Mouse (Mus musculus) thymus, postnatal 36 days (tissue): ENCODE measurements at regions not wholly inside any gene's neighbourhood (a gene's known extent, or its start where the extent isn't known, plus 50 kb on each side); places are given as distances from the start of the nearest gene placed in this dataset.

Source experiments
- DNase-seq, 2 experiments: peaks; one replicate each; pipeline ENCODE4 v3.0.0; 2022; ENCODE audit warnings: mixed read lengths in 2 of 2

GRCm38 (mm10) chr10:98725110-98725509 is 189.1 kb upstream of the Atp2b1 start:
- no peak for DNase-seq

- DNase-seq: no peak
These were observed 187.1 kb upstream of the Atp2b1 start for GRCm38 (mm10) chr10:98727130-98727529.

- DNase-seq: no peak
These were observed 185.7 kb upstream of the Atp2b1 start for GRCm38 (mm10) chr10:98728396-98729030.

GRCm38 (mm10) chr10:98733950-98734585 is 180.1 kb upstream of the Atp2b1 start:
- DNase-seq: no peak

- no peak for DNase-seq
These were observed 173.6 kb upstream of the Atp2b1 start for GRCm38 (mm10) chr10:98740507-98741147.

GRCm38 (mm10) chr10:98741398-98741797 is 172.8 kb upstream of the Atp2b1 start:
- DNase-seq: no peak

GRCm38 (mm10) chr10:98742822-98743605 is 171.2 kb upstream of the Atp2b1 start:
- no peak for DNase-seq

GRCm38 (mm10) chr10:98744246-98744645 is 170.0 kb upstream of the Atp2b1 start:
- DNase-seq: no peak

- DNase-seq: no peak
These were observed 169.5 kb upstream of the Atp2b1 start for GRCm38 (mm10) chr10:98744662-98745061.

GRCm38 (mm10) chr10:98745409-98745808 is 168.8 kb upstream of the Atp2b1 start:
- DNase-seq: no peak

- no peak for DNase-seq
These were observed 168.3 kb upstream of the Atp2b1 start for GRCm38 (mm10) chr10:98745861-98746260.

- DNase-seq: no peak
These were observed 165.2 kb upstream of the Atp2b1 start for GRCm38 (mm10) chr10:98748856-98749583.

GRCm38 (mm10) chr10:98749584-98749947 is 164.6 kb upstream of the Atp2b1 start:
- DNase-seq: no peak

GRCm38 (mm10) chr10:98751376-98752058 is 162.7 kb upstream of the Atp2b1 start:
- DNase-seq: no peak

- no peak for DNase-seq
These were observed 153.1 kb upstream of the Atp2b1 start for GRCm38 (mm10) chr10:98761080-98761479.

GRCm38 (mm10) chr10:98765786-98766419 is 148.3 kb upstream of the Atp2b1 start:
- no peak for DNase-seq

GRCm38 (mm10) chr10:98779783-98780182 is 134.4 kb upstream of the Atp2b1 start:
- no peak for DNase-seq

- no peak for DNase-seq
These were observed 133.3 kb upstream of the Atp2b1 start for GRCm38 (mm10) chr10:98780938-98781337.

- peak in 1 of 2 experiments; percentile 9 for DNase-seq
These were observed 132.3 kb upstream of the Atp2b1 start for GRCm38 (mm10) chr10:98781888-98782351.

- DNase-seq: no peak
These were observed 128.8 kb upstream of the Atp2b1 start for GRCm38 (mm10) chr10:98785411-98785810.

GRCm38 (mm10) chr10:98786089-98786488 is 128.1 kb upstream of the Atp2b1 start:
- DNase-seq: no peak
